Mouse (Mus musculus) cerebellum, adult 2 months (tissue): ENCODE data around the gene Ptgis.

Experiments used
- CTCF ChIP-seq: fragments of 200-500 bp; IDR thresholded peaks from 2 replicates; pipeline ENCODE4 v1.5.1; 2011; ENCODE audit warnings: low read depth, mild to moderate bottlenecking, control low read depth, low read length, moderate library complexity, borderline replicate concordance; ENCODE audit not compliant: insufficient read depth
- POLR2A ChIP-seq: fragments of 200-500 bp; IDR thresholded peaks from 2 replicates; pipeline ENCODE4 v1.6.1; 2011; ENCODE audit warnings: low read length, control low read depth, borderline replicate concordance; ENCODE audit not compliant: insufficient read depth

- TF ChIP-seq CTCF (no peak), POLR2A (no peak)
Measured at GRCm38 (mm10) chr2:167239262-167239661, 1.1 kb downstream of the Ptgis start.
